In genomic region chr17:70971206-70971605, GRCm38 (mm10) we compare ENCODE assay signal across 26 mouse cellular contexts. TPM values are rescaled to one million over a fixed set of nuclear protein-coding genes. Genes with fewer than 3 reads are reported as not detected.
DNase-seq lines count a peak whose midpoint lies in the region; ATAC-seq and TF ChIP-seq lines count a peak whose summit lies in the region.
"Had no signal": no experiment of that assay in that cellular context is flagged by ENCODE, and none has a peak within 500 bp of the region (broad histone marks: within the 10 kb centered on the region; RNA-seq: fewer than 3 reads in every experiment).

No protein-coding gene starts in this region.

- H3K27ac ChIP-seq in forebrain, postnatal 0 days (ENCODE audit: low read depth, low read length) = no peak overlapping the region
- no peak overlapping the region for H3K27ac ChIP-seq in forebrain, embryonic 15.5 days (replicated peaks)
- H3K27ac ChIP-seq in intestine, embryonic 16.5 days (ENCODE audit: low read length) = no peak overlapping the region
- H3K27ac ChIP-seq in intestine, embryonic 15.5 days = no peak overlapping the region
- H3K27ac ChIP-seq in midbrain, postnatal 0 days (ENCODE audit: low read depth, low read length) = no peak overlapping the region
- H3K27ac ChIP-seq in midbrain, embryonic 10.5 days (replicated peaks) = no peak overlapping the region
- H3K27ac ChIP-seq: forebrain, embryonic 12.5 days; layer of hippocampus, adult 2 months; limb, embryonic 10.5 days; limb, embryonic 15.5 days; liver, embryonic 13.5 days; neural tube, embryonic 13.5 days had no signal

- H3K36me3 ChIP-seq in forebrain, postnatal 0 days (ENCODE audit: insufficient read depth) = peaks cover 30% of the 10 kb centered on the region
- H3K36me3 ChIP-seq in forebrain, embryonic 15.5 days = peaks cover 30% of the 10 kb centered on the region
- H3K36me3 ChIP-seq in intestine, embryonic 16.5 days (ENCODE audit: control insufficient read depth, insufficient read depth, low read length) = peaks cover 6% of the 10 kb centered on the region
- H3K36me3 ChIP-seq in intestine, embryonic 15.5 days = 0 out of 2 replicates have a peak, but pooled peaks cover 1% of the 10 kb centered on the region
- H3K36me3 ChIP-seq in midbrain, postnatal 0 days (ENCODE audit: insufficient read depth, low read length) = peaks cover 21% of the 10 kb centered on the region
- peaks cover 33% of the 10 kb centered on the region for H3K36me3 ChIP-seq in midbrain, embryonic 10.5 days

- H3K4me2 ChIP-seq in forebrain, postnatal 0 days (ENCODE audit: low read depth) = no peak overlapping the region
- H3K4me2 ChIP-seq in forebrain, embryonic 15.5 days (replicated peaks) = no peak overlapping the region
- H3K4me2 ChIP-seq in intestine, embryonic 16.5 days (ENCODE audit: low read depth, low read length) = no peak overlapping the region
- H3K4me2 ChIP-seq in intestine, embryonic 15.5 days (replicated peaks) = no peak overlapping the region
- H3K4me2 ChIP-seq in midbrain, postnatal 0 days (ENCODE audit: low read depth, low read length, poor library complexity, severe bottlenecking) = no peak overlapping the region
- H3K4me2 ChIP-seq: forebrain, embryonic 12.5 days; limb, embryonic 15.5 days; liver, embryonic 13.5 days; neural tube, embryonic 13.5 days had no signal

- H3K4me3 ChIP-seq in forebrain, postnatal 0 days (ENCODE audit: low read depth, low read length) = no peak overlapping the region
- H3K4me3 ChIP-seq in forebrain, embryonic 15.5 days = no peak overlapping the region
- no peak overlapping the region for H3K4me3 ChIP-seq in intestine, embryonic 16.5 days (ENCODE audit: low read length)
- no peak overlapping the region for H3K4me3 ChIP-seq in intestine, embryonic 15.5 days (replicated peaks)
- no peak overlapping the region for H3K4me3 ChIP-seq in midbrain, postnatal 0 days (ENCODE audit: low read depth, low read length)
- H3K4me3 ChIP-seq in midbrain, embryonic 10.5 days = no peak overlapping the region
- H3K4me3 ChIP-seq: erythroblast, embryonic 14.5 days; forebrain, embryonic 12.5 days; layer of hippocampus, adult 2 months; limb, embryonic 10.5 days; limb, embryonic 15.5 days; liver, embryonic 13.5 days; neural tube, embryonic 13.5 days had no signal

- 44% methylated on average over 11 of the region's 11 CpGs for WGBS in forebrain, postnatal 0 days
- 45% methylated on average over 11 of the region's 11 CpGs for WGBS in forebrain, embryonic 15.5 days
- WGBS in intestine, embryonic 16.5 days = 65% methylated on average over 11 of the region's 11 CpGs
- 74% methylated on average over 11 of the region's 11 CpGs for WGBS in intestine, embryonic 15.5 days
- WGBS in midbrain, postnatal 0 days = 46% methylated on average over 11 of the region's 11 CpGs
- WGBS in midbrain, embryonic 10.5 days = 81% methylated on average over 11 of the region's 11 CpGs

- DNase-seq in forebrain, postnatal 0 days = peak; percentile 20
- DNase-seq in midbrain, postnatal 0 days (ENCODE audit: low spot score) = peak; percentile 30
- DNase-seq in midbrain, embryonic 10.5 days (ENCODE audit: low spot score) = no peak
- DNase-seq in testis, postnatal 14 days (ENCODE audit: low spot score) = peak; percentile 76
- DNase-seq in heart, postnatal 36 days = no peak
- DNase-seq: adrenal gland, adult 8-10 months; B cell, adult 2 months; cerebellum, adult 11 months; cerebellum, adult 9-11 months; gastrocnemius, postnatal 10 days; kidney, adult 11 months; kidney, postnatal 36 days; liver, embryonic 13.5 days; lung, adult 2 months; lung, postnatal 14 days; thymus, postnatal 14 days had no signal

- H3K9me3 ChIP-seq in forebrain, postnatal 0 days (ENCODE audit: low read length) = no peaks in the 10 kb centered on the region
- H3K9me3 ChIP-seq in forebrain, embryonic 15.5 days = no peaks in the 10 kb centered on the region
- no peaks in the 10 kb centered on the region for H3K9me3 ChIP-seq in intestine, embryonic 16.5 days (ENCODE audit: control insufficient read depth, low read length)
- H3K9me3 ChIP-seq in intestine, embryonic 15.5 days = no peaks in the 10 kb centered on the region
- no peaks in the 10 kb centered on the region for H3K9me3 ChIP-seq in midbrain, postnatal 0 days (ENCODE audit: low read length)
- H3K9me3 ChIP-seq in midbrain, embryonic 10.5 days (replicated peaks) = no peaks in the 10 kb centered on the region
- H3K9me3 ChIP-seq: forebrain, embryonic 12.5 days; limb, embryonic 10.5 days; limb, embryonic 15.5 days; liver, embryonic 13.5 days; neural tube, embryonic 13.5 days had no signal

- 0 out of 2 replicates have a peak, but pooled peaks have one; percentile 36 for ATAC-seq in forebrain, postnatal 0 days
- no peak for ATAC-seq in forebrain, embryonic 15.5 days (replicated peaks)
- ATAC-seq in intestine, embryonic 16.5 days = no peak
- no peak for ATAC-seq in intestine, embryonic 15.5 days
- no peak for ATAC-seq in midbrain, postnatal 0 days (ENCODE audit: low FRiP score)
- ATAC-seq: activated CD4-positive, CD25-positive, alpha-beta regulatory T cell, adult 4 months had no signal

- no peak overlapping the region for H3K9ac ChIP-seq in forebrain, postnatal 0 days
- no peak overlapping the region for H3K9ac ChIP-seq in forebrain, embryonic 15.5 days (replicated peaks)
- 0 out of 2 replicates have a peak overlapping the region, but pooled peaks have one; percentile 5 for H3K9ac ChIP-seq in intestine, embryonic 16.5 days (ENCODE audit: low read depth, low read length)
- H3K9ac ChIP-seq in intestine, embryonic 15.5 days = no peak overlapping the region
- H3K9ac ChIP-seq in midbrain, postnatal 0 days (replicated peaks; ENCODE audit: low read length, poor library complexity, severe bottlenecking) = no peak overlapping the region
- H3K9ac ChIP-seq: forebrain, embryonic 12.5 days; limb, embryonic 15.5 days; liver, embryonic 13.5 days; neural tube, embryonic 13.5 days had no signal

- H3K4me1 ChIP-seq in forebrain, postnatal 0 days (ENCODE audit: insufficient read depth) = no peaks in the 10 kb centered on the region
- 0 out of 2 replicates have a peak, but pooled peaks cover 2% of the 10 kb centered on the region for H3K4me1 ChIP-seq in forebrain, embryonic 15.5 days
- H3K4me1 ChIP-seq in intestine, embryonic 16.5 days (ENCODE audit: control insufficient read depth, insufficient read depth, low read length) = no peaks in the 10 kb centered on the region
- no peaks in the 10 kb centered on the region for H3K4me1 ChIP-seq in intestine, embryonic 15.5 days (replicated peaks)
- H3K4me1 ChIP-seq in midbrain, postnatal 0 days (ENCODE audit: insufficient read depth, low read length) = no peaks in the 10 kb centered on the region
- H3K4me1 ChIP-seq in midbrain, embryonic 10.5 days = peaks cover 17% of the 10 kb centered on the region
- H3K4me1 ChIP-seq: neural tube, embryonic 13.5 days had no signal

- intact Hi-C loops in heart, postnatal 36 days (cut with DNase I) = no loop called here

- no peak for TF ChIP-seq CTCF in forebrain, postnatal 0 days (IDR thresholded peaks at IDR 0.05; ENCODE audit: low read depth)
- TF ChIP-seq CTCF in midbrain, postnatal 0 days (IDR thresholded peaks at IDR 0.05) = no peak

- H3K27me3 ChIP-seq in forebrain, postnatal 0 days (ENCODE audit: insufficient read depth, low read length) = no peaks in the 10 kb centered on the region
- H3K27me3 ChIP-seq in forebrain, embryonic 15.5 days = no peaks in the 10 kb centered on the region
- H3K27me3 ChIP-seq in intestine, embryonic 16.5 days (replicated peaks; ENCODE audit: control insufficient read depth, insufficient read depth, low read length) = no peaks in the 10 kb centered on the region
- H3K27me3 ChIP-seq in intestine, embryonic 15.5 days (replicated peaks) = no peaks in the 10 kb centered on the region
- no peaks in the 10 kb centered on the region for H3K27me3 ChIP-seq in midbrain, postnatal 0 days (ENCODE audit: insufficient read depth, low read length)
- H3K27me3 ChIP-seq in midbrain, embryonic 10.5 days (ENCODE audit: low read depth, poor library complexity, severe bottlenecking) = no peaks in the 10 kb centered on the region
- H3K27me3 ChIP-seq: forebrain, embryonic 12.5 days; limb, embryonic 15.5 days; liver, embryonic 13.5 days; neural tube, embryonic 13.5 days had no signal

RNA-seq across cellular contexts. Expression of gene Myom1, which starts 31.2 kb away (rescaled TPM):
- total RNA-seq in forebrain, postnatal 0 days (2014; rRNA removed) = 1.5 and 2.0 TPM in 2 replicates
- polyA plus RNA-seq in forebrain, postnatal 0 days (2015; fragmentation: Nextera tagmentation; extraction: Ambion mirVana) = 0.52 and 1.2 TPM in 2 replicates
- 1.3 and 1.7 TPM in 2 replicates for polyA plus RNA-seq in forebrain, embryonic 15.5 days (2015; fragmentation: Nextera tagmentation; extraction: Ambion mirVana)
- polyA plus RNA-seq in intestine, embryonic 16.5 days (2015; fragmentation: Nextera tagmentation; extraction: Ambion mirVana) = 10.6 and 10.8 TPM in 2 replicates
- polyA plus RNA-seq in intestine, embryonic 15.5 days (2015; fragmentation: Nextera tagmentation; extraction: Ambion mirVana) = 11.1 and 12.6 TPM in 2 replicates
- total RNA-seq in midbrain, postnatal 0 days (2014; rRNA removed) = 0.60 and 0.90 TPM in 2 replicates
- 0.66 and 1.2 TPM in 2 replicates for polyA plus RNA-seq in midbrain, postnatal 0 days (2015; fragmentation: Nextera tagmentation; extraction: Ambion mirVana)
- polyA plus RNA-seq in midbrain, embryonic 10.5 days (2016; fragmentation: Nextera tagmentation; extraction: Ambion mirVana) = 1.7 and 2.3 TPM in 2 replicates
- 1,000 to 10,000 TPM; 1,078 to 1,194 TPM for total RNA-seq in heart, postnatal 36 days (2021)
- polyA plus RNA-seq: erythroblast, embryonic 14.5 days had no signal

RNA-seq across cellular contexts. Expression of gene Myl12a, which starts 31.5 kb away (rescaled TPM):
- 35.6 and 37.0 TPM in 2 replicates for total RNA-seq in forebrain, postnatal 0 days (2014; rRNA removed)
- polyA plus RNA-seq in forebrain, postnatal 0 days (2015; fragmentation: Nextera tagmentation; extraction: Ambion mirVana) = 80.4 and 80.8 TPM in 2 replicates
- 125 and 139 TPM in 2 replicates for polyA plus RNA-seq in forebrain, embryonic 15.5 days (2015; fragmentation: Nextera tagmentation; extraction: Ambion mirVana)
- 485 and 503 TPM in 2 replicates for polyA plus RNA-seq in intestine, embryonic 16.5 days (2015; fragmentation: Nextera tagmentation; extraction: Ambion mirVana)
- 490 and 556 TPM in 2 replicates for polyA plus RNA-seq in intestine, embryonic 15.5 days (2015; fragmentation: Nextera tagmentation; extraction: Ambion mirVana)
- total RNA-seq in midbrain, postnatal 0 days (2014; rRNA removed) = 39.9 and 40.9 TPM in 2 replicates
- polyA plus RNA-seq in midbrain, postnatal 0 days (2015; fragmentation: Nextera tagmentation; extraction: Ambion mirVana) = 65.3 and 65.7 TPM in 2 replicates
- 366 and 403 TPM in 2 replicates for polyA plus RNA-seq in midbrain, embryonic 10.5 days (2016; fragmentation: Nextera tagmentation; extraction: Ambion mirVana)
- 1,000 to 10,000 TPM; 1,077 to 1,160 TPM for total RNA-seq in heart, postnatal 36 days (2021)

Comparison
In these comparisons a context has a peak if more than half of its experiments do, and no peak if none do; other contexts are left out.
1. DNase-seq: peak in forebrain, postnatal 0 days (single experiment), midbrain, postnatal 0 days (single experiment) and testis, postnatal 14 days (single experiment); none in midbrain, embryonic 10.5 days (single experiment) and heart, postnatal 36 days (0 of 2).